In the genomic region with DNA sequence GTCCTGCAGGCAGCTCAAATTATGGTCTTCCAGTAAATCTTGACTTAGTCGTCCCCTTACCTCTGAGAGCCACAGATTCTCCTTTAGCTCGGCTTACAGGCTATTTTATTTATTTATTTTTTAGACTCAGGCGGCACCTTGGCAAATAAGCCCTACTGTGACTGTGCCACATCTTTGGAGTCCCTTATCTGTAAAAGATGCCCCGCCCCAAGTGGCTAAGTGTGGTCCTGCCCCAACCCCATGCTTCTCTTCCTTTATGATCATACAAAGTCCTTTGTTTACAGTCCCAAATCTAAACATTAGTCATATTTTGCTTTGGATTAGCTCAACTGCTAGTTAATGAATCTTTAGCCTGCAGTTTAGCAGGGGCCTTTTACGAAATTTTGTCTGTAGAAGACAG, we compare ENCODE assay signal across 26 mouse cellular contexts. TPM values are rescaled to one million over a fixed set of nuclear protein-coding genes. Genes with fewer than 3 reads are reported as not detected.
DNase-seq lines count a peak whose midpoint lies in the region; ATAC-seq and TF ChIP-seq lines count a peak whose summit lies in the region.
"Had no signal": no experiment of that assay in that cellular context is flagged by ENCODE, and none has a peak within 500 bp of the region (broad histone marks: within the 10 kb centered on the region; RNA-seq: fewer than 3 reads in every experiment).

No protein-coding gene starts in this region.

- no peaks in the 10 kb centered on the region for H3K9me3 ChIP-seq in embryonic facial prominence, embryonic 10.5 days
- H3K9me3 ChIP-seq in embryonic facial prominence, embryonic 13.5 days: no peaks in the 10 kb centered on the region
- no peaks in the 10 kb centered on the region for H3K9me3 ChIP-seq in intestine, embryonic 16.5 days (ENCODE audit: control insufficient read depth, low read length)
- H3K9me3 ChIP-seq in limb, embryonic 14.5 days (ENCODE audit: control insufficient read depth, low read length): no peaks in the 10 kb centered on the region
- H3K9me3 ChIP-seq: forebrain, embryonic 12.5 days; liver, embryonic 15.5 days; midbrain, embryonic 12.5 days had no signal

- no peak for TF ChIP-seq POLR2A in limb, embryonic 14.5 days (IDR thresholded peaks at IDR 0.05; ENCODE audit: borderline replicate concordance, extremely low read depth, insufficient read depth, insufficient read length)

- 65% methylated on average over 5 of the region's 5 CpGs for WGBS in embryonic facial prominence, embryonic 10.5 days
- 43% methylated on average over 5 of the region's 5 CpGs for WGBS in embryonic facial prominence, embryonic 13.5 days
- 34% methylated on average over 5 of the region's 5 CpGs for WGBS in intestine, embryonic 16.5 days
- WGBS in limb, embryonic 14.5 days: 29% methylated on average over 5 of the region's 5 CpGs

- H3K9ac ChIP-seq in embryonic facial prominence, embryonic 13.5 days: peak overlapping the region; percentile 84
- H3K9ac ChIP-seq in intestine, embryonic 16.5 days (ENCODE audit: low read depth, low read length): no peak overlapping the region; the same call in 1 of the 2 replicates
- H3K9ac ChIP-seq in limb, embryonic 14.5 days (ENCODE audit: low read depth, low read length, severe bottlenecking): peak overlapping the region; percentile 61; the same call in 1 of the 2 replicates
- H3K9ac ChIP-seq: forebrain, embryonic 12.5 days; liver, embryonic 15.5 days; midbrain, embryonic 12.5 days had no signal

- ATAC-seq in embryonic facial prominence, embryonic 13.5 days (ENCODE audit: insufficient number of reproducible peaks, insufficient read depth, low FRiP score, low TSS enrichment, low read depth): no peak
- peak; percentile 52; the same call in 1 of the 2 replicates for ATAC-seq in intestine, embryonic 16.5 days
- ATAC-seq in limb, embryonic 14.5 days (ENCODE audit: low FRiP score, low read depth): no peak
- ATAC-seq: hindbrain, embryonic 16.5 days; Patski had no signal

- H3K4me3 ChIP-seq in embryonic facial prominence, embryonic 10.5 days: peak overlapping the region; percentile 59
- peak overlapping the region; percentile 57 for H3K4me3 ChIP-seq in embryonic facial prominence, embryonic 13.5 days
- no peak overlapping the region for H3K4me3 ChIP-seq in intestine, embryonic 16.5 days (ENCODE audit: low read length)
- peak overlapping the region; percentile 44 for H3K4me3 ChIP-seq in limb, embryonic 14.5 days (replicated peaks; ENCODE audit: low read length)
- H3K4me3 ChIP-seq: erythroblast, embryonic 14.5 days; forebrain, embryonic 12.5 days; liver, embryonic 15.5 days; midbrain, embryonic 12.5 days had no signal

- H3K4me2 ChIP-seq in embryonic facial prominence, embryonic 13.5 days: peak overlapping the region; percentile 72
- H3K4me2 ChIP-seq in intestine, embryonic 16.5 days (ENCODE audit: low read depth, low read length): no peak overlapping the region
- H3K4me2 ChIP-seq in limb, embryonic 14.5 days (replicated peaks; ENCODE audit: low read depth, low read length, severe bottlenecking): peak overlapping the region; percentile 62
- H3K4me2 ChIP-seq: forebrain, embryonic 12.5 days; liver, embryonic 15.5 days; midbrain, embryonic 12.5 days had no signal

- H3K27ac ChIP-seq in embryonic facial prominence, embryonic 10.5 days (replicated peaks): peak overlapping the region; percentile 24; the same call in 1 of the 2 replicates
- H3K27ac ChIP-seq in embryonic facial prominence, embryonic 13.5 days: no peak overlapping the region; the same call in 1 of the 2 replicates
- H3K27ac ChIP-seq in intestine, embryonic 16.5 days (ENCODE audit: low read length): no peak overlapping the region
- H3K27ac ChIP-seq in limb, embryonic 14.5 days (replicated peaks; ENCODE audit: low read depth, low read length): no peak overlapping the region
- H3K27ac ChIP-seq: forebrain, embryonic 12.5 days; liver, embryonic 15.5 days; midbrain, embryonic 12.5 days had no signal

- DNase-seq in embryonic facial prominence, embryonic 10.5 days (ENCODE audit: low spot score): no peak
- no peak for DNase-seq in limb, embryonic 14.5 days (ENCODE audit: low spot score)
- DNase-seq in cerebellum, postnatal 14 days: no peak
- no peak for DNase-seq in heart, adult 11 months
- no peak for DNase-seq in thymus, postnatal 0 days (ENCODE audit: low spot score)
- no peak for DNase-seq in cerebellum, adult 8-10 months
- DNase-seq: adrenal gland, postnatal 36 days; cerebellum, adult 11 months; cerebellum, postnatal 10 days; gastrocnemius, postnatal 25 days; heart, postnatal 4 days; kidney, adult 8-10 months; kidney, postnatal 10 days; liver; lung, postnatal 14 days; thymus, adult 2 months had no signal

- H3K27me3 ChIP-seq in embryonic facial prominence, embryonic 10.5 days (replicated peaks; ENCODE audit: low read depth, poor library complexity, severe bottlenecking): no peaks in the 10 kb centered on the region
- H3K27me3 ChIP-seq in embryonic facial prominence, embryonic 13.5 days: no peaks in the 10 kb centered on the region
- H3K27me3 ChIP-seq in intestine, embryonic 16.5 days (replicated peaks; ENCODE audit: control insufficient read depth, insufficient read depth, low read length): no peaks in the 10 kb centered on the region
- no peaks in the 10 kb centered on the region for H3K27me3 ChIP-seq in limb, embryonic 14.5 days (ENCODE audit: control insufficient read depth, insufficient read depth, low read length)
- H3K27me3 ChIP-seq: CH12.LX; forebrain, embryonic 12.5 days; liver, embryonic 15.5 days; midbrain, embryonic 12.5 days; Patski had no signal

- peaks cover 79% of the 10 kb centered on the region for H3K4me1 ChIP-seq in embryonic facial prominence, embryonic 10.5 days
- H3K4me1 ChIP-seq in embryonic facial prominence, embryonic 13.5 days: peaks cover 75% of the 10 kb centered on the region
- H3K4me1 ChIP-seq in intestine, embryonic 16.5 days (ENCODE audit: control insufficient read depth, insufficient read depth, low read length): peaks cover 43% of the 10 kb centered on the region
- H3K4me1 ChIP-seq in limb, embryonic 14.5 days (ENCODE audit: control insufficient read depth, insufficient read depth, low read length): peaks cover 54% of the 10 kb centered on the region
- H3K4me1 ChIP-seq: forebrain, embryonic 12.5 days; liver, embryonic 15.5 days had no signal

- H3K36me3 ChIP-seq in embryonic facial prominence, embryonic 10.5 days (replicated peaks): peaks cover 17% of the 10 kb centered on the region
- H3K36me3 ChIP-seq in embryonic facial prominence, embryonic 13.5 days: no peaks in the 10 kb centered on the region
- H3K36me3 ChIP-seq in intestine, embryonic 16.5 days (ENCODE audit: control insufficient read depth, insufficient read depth, low read length): no peaks in the 10 kb centered on the region
- H3K36me3 ChIP-seq in limb, embryonic 14.5 days (ENCODE audit: control insufficient read depth, insufficient read depth, low read length): no peaks in the 10 kb centered on the region
- H3K36me3 ChIP-seq: forebrain, embryonic 12.5 days; G1E; liver, embryonic 15.5 days; midbrain, embryonic 12.5 days had no signal

RNA-seq across cellular contexts. Expression of a gene that starts 55.3 kb away (rescaled TPM):
- 55.7 and 57.5 TPM in 2 replicates for polyA plus RNA-seq in embryonic facial prominence, embryonic 10.5 days (2016; fragmentation: Nextera tagmentation; extraction: Ambion mirVana)
- 56.6 and 68.0 TPM in 2 replicates for polyA plus RNA-seq in embryonic facial prominence, embryonic 13.5 days (2015; fragmentation: Nextera tagmentation; extraction: Ambion mirVana)
- 12.7 and 13.1 TPM in 2 replicates for polyA plus RNA-seq in intestine, embryonic 16.5 days (2015; fragmentation: Nextera tagmentation; extraction: Ambion mirVana)
- polyA plus RNA-seq in limb, embryonic 14.5 days (2012; rRNA removed): 42.8 and 46.5 TPM in 2 replicates
- polyA plus RNA-seq in limb, embryonic 14.5 days (2014; fragmentation: Nextera tagmentation; extraction: Ambion mirVana): 55.2 and 65.4 TPM in 2 replicates
- 0.82 and 1.0 TPM in 2 replicates for polyA plus RNA-seq in thymus, postnatal 0 days (2015; fragmentation: Nextera tagmentation; extraction: Ambion mirVana)
- polyA plus RNA-seq: erythroblast, embryonic 14.5 days; G1E had no signal
